13 mouse cellular contexts compared by ENCODE assay signal in genomic region chr3:132425819-132426671, GRCm38 (mm10).
DNase-seq lines count a peak whose midpoint lies in the region; ATAC-seq and TF ChIP-seq lines count a peak whose summit lies in the region.
"Had no signal": no experiment of that assay in that cellular context is flagged by ENCODE, and none has a peak within 500 bp of the region (broad histone marks: within the 10 kb centered on the region; RNA-seq: fewer than 3 reads in every experiment).

No protein-coding gene starts in this region.

- H3K27me3 ChIP-seq in kidney, embryonic 14.5 days (ENCODE audit: control insufficient read depth, insufficient read depth, low read length): no peaks in the 10 kb centered on the region
- no peaks in the 10 kb centered on the region for H3K27me3 ChIP-seq in midbrain, embryonic 11.5 days (ENCODE audit: control insufficient read depth, insufficient read depth, low read length)
- H3K27me3 ChIP-seq in midbrain, postnatal 0 days (ENCODE audit: insufficient read depth, low read length): no peaks in the 10 kb centered on the region
- H3K27me3 ChIP-seq in intestine, embryonic 14.5 days (replicated peaks; ENCODE audit: control insufficient read depth, insufficient read depth, low read length): no peaks in the 10 kb centered on the region
- no peaks in the 10 kb centered on the region for H3K27me3 ChIP-seq in stomach, postnatal 0 days (ENCODE audit: control insufficient read depth, insufficient read depth, low read length)
- H3K27me3 ChIP-seq: forebrain, embryonic 15.5 days had no signal

- ATAC-seq in kidney, embryonic 14.5 days (ENCODE audit: low FRiP score, low TSS enrichment): peak; percentile 84
- ATAC-seq in midbrain, embryonic 11.5 days (ENCODE audit: low FRiP score): no peak
- ATAC-seq in midbrain, postnatal 0 days (ENCODE audit: low FRiP score): no peak
- peak; percentile 74 for ATAC-seq in intestine, embryonic 14.5 days (replicated peaks; ENCODE audit: low FRiP score, low TSS enrichment, low read depth)
- ATAC-seq in stomach, postnatal 0 days (ENCODE audit: low FRiP score, low TSS enrichment): no peak
- ATAC-seq: forebrain, embryonic 15.5 days had no signal

- intact Hi-C loops in left cerebral cortex, postnatal 10 days (cut with DNase I): no loop called here

- H3K4me3 ChIP-seq in kidney, embryonic 14.5 days (ENCODE audit: low read length): no peak overlapping the region
- H3K4me3 ChIP-seq in midbrain, embryonic 11.5 days (ENCODE audit: low read depth, low read length): no peak overlapping the region
- no peak overlapping the region for H3K4me3 ChIP-seq in midbrain, postnatal 0 days (ENCODE audit: low read depth, low read length)
- no peak overlapping the region for H3K4me3 ChIP-seq in intestine, embryonic 14.5 days (ENCODE audit: low read depth, low read length)
- no peak overlapping the region for H3K4me3 ChIP-seq in stomach, postnatal 0 days (ENCODE audit: low read depth, low read length)
- H3K4me3 ChIP-seq: forebrain, embryonic 15.5 days; midbrain, embryonic 10.5 days had no signal

- H3K4me2 ChIP-seq in kidney, embryonic 14.5 days (replicated peaks; ENCODE audit: low read depth, low read length): peak overlapping the region; percentile 15; the same call in 1 of the 2 replicates
- H3K4me2 ChIP-seq in midbrain, embryonic 11.5 days: no peak overlapping the region
- H3K4me2 ChIP-seq in midbrain, postnatal 0 days (ENCODE audit: low read depth, low read length, poor library complexity, severe bottlenecking): no peak overlapping the region
- peak overlapping the region; percentile 1; the same call in 1 of the 2 replicates for H3K4me2 ChIP-seq in intestine, embryonic 14.5 days (ENCODE audit: low read length)
- H3K4me2 ChIP-seq in stomach, postnatal 0 days (replicated peaks; ENCODE audit: low read depth): no peak overlapping the region
- H3K4me2 ChIP-seq: forebrain, embryonic 15.5 days had no signal

- DNase-seq in kidney, postnatal 25 days: no peak
- peak; percentile 69 for DNase-seq in midbrain, embryonic 11.5 days (ENCODE audit: low spot score, missing footprints)
- no peak for DNase-seq in midbrain, postnatal 0 days (ENCODE audit: low spot score)
- DNase-seq in intestine, embryonic 14.5 days (ENCODE audit: low spot score): no peak
- DNase-seq in stomach, postnatal 0 days (ENCODE audit: low spot score): no peak
- no peak for DNase-seq in left cerebral cortex, postnatal 10 days (ENCODE audit: extremely low spot score in 1 of 2, low spot score in 2 of 2)
- DNase-seq in gastrocnemius, postnatal 4 days (ENCODE audit: low spot score in 2 of 2): no peak
- DNase-seq: adrenal gland, postnatal 25 days; cerebellum, adult 11-12 months; gastrocnemius, postnatal 36 days had no signal

- no peaks in the 10 kb centered on the region for H3K9me3 ChIP-seq in kidney, embryonic 14.5 days (ENCODE audit: control insufficient read depth, low read length)
- no peaks in the 10 kb centered on the region for H3K9me3 ChIP-seq in midbrain, embryonic 11.5 days (ENCODE audit: control insufficient read depth, low read length)
- H3K9me3 ChIP-seq in midbrain, postnatal 0 days (ENCODE audit: low read length): no peaks in the 10 kb centered on the region
- no peaks in the 10 kb centered on the region for H3K9me3 ChIP-seq in intestine, embryonic 14.5 days (ENCODE audit: control insufficient read depth, low read length)
- H3K9me3 ChIP-seq in stomach, postnatal 0 days (ENCODE audit: control insufficient read depth, low read length): no peaks in the 10 kb centered on the region
- H3K9me3 ChIP-seq: forebrain, embryonic 15.5 days; midbrain, embryonic 10.5 days had no signal

- H3K9ac ChIP-seq in kidney, embryonic 14.5 days (ENCODE audit: low read depth, low read length): no peak overlapping the region
- no peak overlapping the region for H3K9ac ChIP-seq in midbrain, embryonic 11.5 days (ENCODE audit: low read length)
- H3K9ac ChIP-seq in midbrain, postnatal 0 days (replicated peaks; ENCODE audit: low read length, poor library complexity, severe bottlenecking): no peak overlapping the region
- no peak overlapping the region for H3K9ac ChIP-seq in intestine, embryonic 14.5 days (ENCODE audit: low read length)
- H3K9ac ChIP-seq in stomach, postnatal 0 days (ENCODE audit: low read length): no peak overlapping the region
- H3K9ac ChIP-seq: forebrain, embryonic 15.5 days had no signal

- H3K27ac ChIP-seq in kidney, embryonic 14.5 days (ENCODE audit: low read depth, low read length): peak overlapping the region; percentile 17; the same call in 1 of the 2 replicates
- H3K27ac ChIP-seq in midbrain, embryonic 11.5 days (ENCODE audit: low read depth, low read length): no peak overlapping the region
- no peak overlapping the region for H3K27ac ChIP-seq in midbrain, postnatal 0 days (ENCODE audit: low read depth, low read length)
- H3K27ac ChIP-seq in intestine, embryonic 14.5 days (ENCODE audit: low read depth): 0 out of 2 replicates have a peak overlapping the region, but pooled peaks have one; percentile 22
- H3K27ac ChIP-seq in stomach, postnatal 0 days (replicated peaks): no peak overlapping the region
- H3K27ac ChIP-seq: forebrain, embryonic 15.5 days; midbrain, embryonic 10.5 days had no signal

- 24% methylated on average over 11 of the region's 11 CpGs for WGBS in kidney, embryonic 14.5 days
- WGBS in midbrain, embryonic 11.5 days: 75% methylated on average over 11 of the region's 11 CpGs
- WGBS in midbrain, postnatal 0 days: 68% methylated on average over 11 of the region's 11 CpGs
- 33% methylated on average over 11 of the region's 11 CpGs for WGBS in intestine, embryonic 14.5 days
- 41% methylated on average over 11 of the region's 11 CpGs for WGBS in stomach, postnatal 0 days

- H3K4me1 ChIP-seq in kidney, embryonic 14.5 days (ENCODE audit: control insufficient read depth, insufficient read depth, low read length): no peaks in the 10 kb centered on the region
- no peaks in the 10 kb centered on the region for H3K4me1 ChIP-seq in midbrain, embryonic 11.5 days (ENCODE audit: control insufficient read depth, insufficient read depth, low read length)
- H3K4me1 ChIP-seq in midbrain, postnatal 0 days (ENCODE audit: insufficient read depth, low read length): no peaks in the 10 kb centered on the region
- H3K4me1 ChIP-seq in intestine, embryonic 14.5 days (replicated peaks; ENCODE audit: control insufficient read depth, insufficient read depth, low read length): peaks cover 10% of the 10 kb centered on the region
- H3K4me1 ChIP-seq in stomach, postnatal 0 days (replicated peaks; ENCODE audit: control insufficient read depth, insufficient read depth): no peaks in the 10 kb centered on the region
- H3K4me1 ChIP-seq: forebrain, embryonic 15.5 days; midbrain, embryonic 10.5 days had no signal

- TF ChIP-seq EP300 in stomach, postnatal 0 days (optimal IDR thresholded peaks at IDR 0.05): no peak

- H3K36me3 ChIP-seq in kidney, embryonic 14.5 days (ENCODE audit: control insufficient read depth, insufficient read depth, low read length): no peaks in the 10 kb centered on the region
- no peaks in the 10 kb centered on the region for H3K36me3 ChIP-seq in midbrain, embryonic 11.5 days (ENCODE audit: control insufficient read depth, insufficient read depth, low read length)
- no peaks in the 10 kb centered on the region for H3K36me3 ChIP-seq in midbrain, postnatal 0 days (ENCODE audit: insufficient read depth, low read length)
- H3K36me3 ChIP-seq in intestine, embryonic 14.5 days (ENCODE audit: control insufficient read depth, insufficient read depth, low read length): no peaks in the 10 kb centered on the region
- H3K36me3 ChIP-seq in stomach, postnatal 0 days (ENCODE audit: control insufficient read depth, insufficient read depth, low read length): no peaks in the 10 kb centered on the region
- H3K36me3 ChIP-seq: forebrain, embryonic 15.5 days; midbrain, embryonic 10.5 days had no signal

- no peak for TF ChIP-seq CTCF in midbrain, postnatal 0 days (IDR thresholded peaks at IDR 0.05)
- peak; percentile 57 for TF ChIP-seq CTCF in stomach, postnatal 0 days (IDR thresholded peaks at IDR 0.05; ENCODE audit: low read depth)

Comparison
In these comparisons a context has a peak if more than half of its experiments do, and no peak if none do; other contexts are left out.
1. ATAC-seq: peak in kidney, embryonic 14.5 days (single experiment) and intestine, embryonic 14.5 days (single experiment); none in midbrain, embryonic 11.5 days (single experiment), midbrain, postnatal 0 days (single experiment) and stomach, postnatal 0 days (single experiment).
2. H3K27ac ChIP-seq: peak in kidney, embryonic 14.5 days (single experiment) and intestine, embryonic 14.5 days (single experiment); none in midbrain, embryonic 11.5 days (single experiment), midbrain, postnatal 0 days (single experiment) and stomach, postnatal 0 days (single experiment).
3. H3K4me2 ChIP-seq: peak in kidney, embryonic 14.5 days (single experiment) and intestine, embryonic 14.5 days (single experiment); none in midbrain, embryonic 11.5 days (single experiment), midbrain, postnatal 0 days (single experiment) and stomach, postnatal 0 days (single experiment).